Mouse (Mus musculus): ENCODE results near the gene Cep68.

The Cep68 gene

GRCm38 (mm10) chr11:20249296-20250110, at the start of gene Cep68:
Cep68 (minus strand) TSS chr11:20249429.
- peak; percentile 97 to 98 for DNase-seq

DNA sequence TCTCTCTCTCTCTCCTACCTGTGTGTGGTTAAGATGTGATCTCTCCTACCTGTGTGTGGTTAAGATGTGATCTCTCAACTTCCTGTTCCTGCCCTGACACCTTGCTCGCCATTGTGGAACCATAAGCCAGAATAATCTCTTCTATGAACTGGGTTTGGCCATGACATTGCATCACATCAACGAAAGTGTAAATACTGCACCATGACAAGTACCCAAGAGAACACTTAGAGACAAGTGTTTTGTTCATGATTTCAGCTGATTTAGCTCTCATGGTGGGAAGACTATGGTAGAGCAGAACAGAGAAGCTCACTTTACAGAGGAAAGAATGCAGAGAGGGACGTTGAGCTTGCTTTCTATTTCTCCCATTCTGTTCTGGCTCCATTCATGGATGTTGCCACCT, 35.2 kb upstream of the Cep68 start:
- DNase-seq: no peak

GRCm38 (mm10) chr11:20282601-20283219, 33.5 kb upstream of the Cep68 start:
- DNase-seq: no peak

DNA sequence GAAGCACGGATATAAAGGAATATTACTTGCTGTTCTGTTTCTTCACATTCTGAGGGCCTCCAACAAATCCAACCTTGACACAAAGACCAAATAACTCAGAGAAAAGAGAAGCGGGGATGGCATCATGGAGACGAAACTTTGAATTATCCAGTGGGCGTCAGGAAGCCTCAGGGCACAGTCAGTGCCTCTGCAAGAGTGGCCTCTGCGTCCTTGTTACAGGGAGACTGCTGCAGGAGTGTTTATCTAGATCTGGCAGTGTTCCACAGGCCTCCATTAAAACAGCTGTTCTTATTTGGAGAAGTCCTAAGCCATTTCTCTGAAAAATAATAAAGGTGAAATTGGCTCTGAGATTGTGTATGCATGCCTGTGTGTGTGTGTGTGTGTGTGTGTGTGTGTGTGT, 31.8 kb upstream of the Cep68 start:
- DNase-seq: peak in 1 of 2 experiments; percentile 15

DNA sequence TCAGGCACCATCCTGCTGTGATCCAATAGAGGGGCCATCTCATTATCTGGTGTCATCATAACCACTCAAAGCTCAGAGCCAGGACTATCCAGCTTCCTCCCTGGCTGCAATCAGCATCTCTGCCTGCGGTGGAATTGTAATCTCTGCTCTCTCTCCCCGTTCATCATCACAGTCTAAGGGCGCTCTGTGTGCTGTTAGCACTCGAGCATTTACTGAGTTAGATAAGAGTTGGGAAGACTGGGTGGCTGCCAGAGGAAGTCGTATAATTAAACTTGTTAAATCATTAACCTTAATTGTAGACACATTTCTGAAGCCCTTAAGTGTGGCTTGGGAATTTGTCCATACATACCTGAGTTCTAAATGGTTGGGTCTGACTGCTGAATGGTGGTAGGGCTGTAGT, 29.5 kb upstream of the Cep68 start:
- DNase-seq: no peak

DNA sequence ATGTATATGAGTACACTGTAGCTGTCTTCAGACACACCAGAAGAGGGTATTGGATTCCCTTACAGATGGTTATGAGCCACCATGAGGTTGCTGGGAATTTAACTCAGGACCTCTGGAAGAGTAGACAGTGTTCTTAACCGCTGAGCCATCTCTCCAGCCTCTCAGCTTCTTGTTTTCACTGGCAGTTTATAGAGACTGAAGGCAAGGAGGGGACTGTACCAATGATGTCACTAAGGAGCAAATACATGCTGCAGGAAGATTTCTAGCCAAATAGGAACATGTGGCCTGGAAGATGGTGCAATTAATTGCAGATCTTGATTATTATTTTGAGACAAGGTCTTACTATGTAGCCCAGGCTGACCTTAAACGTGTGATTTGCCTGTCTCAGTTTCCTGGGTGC, 27.9 kb upstream of the Cep68 start:
- no peak for DNase-seq

DNA sequence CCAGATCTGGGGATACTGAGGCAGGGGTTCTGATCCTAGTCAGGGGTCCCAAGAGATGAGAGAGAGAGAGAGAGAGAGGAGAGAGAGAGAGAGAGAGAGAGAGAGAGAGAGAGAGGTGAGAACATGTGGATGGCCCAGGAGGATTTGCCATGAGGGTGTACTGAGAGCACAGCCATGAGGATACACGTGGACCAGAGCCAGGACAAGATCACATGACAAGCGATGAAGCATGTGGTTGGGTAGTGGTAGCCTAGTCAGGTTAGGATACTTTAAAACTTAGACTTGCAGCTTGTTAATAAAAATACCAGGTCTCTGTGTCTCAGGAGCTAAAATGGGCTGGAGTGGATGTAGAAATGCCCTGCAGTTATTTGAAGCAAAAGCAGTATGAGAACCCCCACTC, 26.7 kb upstream of the Cep68 start:
- no peak for DNase-seq

GRCm38 (mm10) chr11:20269885-20270284, 20.7 kb upstream of the Cep68 start:
- DNase-seq: no peak

- no peak for DNase-seq
Observed at GRCm38 (mm10) chr11:20262628-20263380, 13.6 kb upstream of the Cep68 start.

- DNase-seq: no peak
Observed at GRCm38 (mm10) chr11:20254791-20255190, 5.6 kb upstream of the Cep68 start.

DNA sequence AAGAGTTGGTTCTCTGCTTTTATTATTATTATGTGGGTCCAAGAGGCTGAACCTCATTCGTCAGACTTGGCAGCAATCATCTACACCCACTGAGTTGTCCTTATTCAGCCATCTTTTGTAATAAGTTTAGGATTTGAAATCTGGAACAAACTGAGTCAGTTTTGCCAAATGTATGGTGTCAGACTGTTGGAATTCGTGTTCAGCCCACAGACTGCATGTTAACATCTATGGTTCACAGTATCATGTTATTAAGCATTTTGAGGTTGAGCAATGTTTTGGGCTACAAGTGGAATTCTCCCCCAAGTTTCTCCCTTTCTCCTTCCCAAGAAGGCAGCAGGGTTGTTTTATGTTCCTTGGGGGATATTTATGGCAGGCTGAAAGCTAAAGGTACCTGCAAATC, 3.9 kb upstream of the Cep68 start:
- DNase-seq: no peak

DNA sequence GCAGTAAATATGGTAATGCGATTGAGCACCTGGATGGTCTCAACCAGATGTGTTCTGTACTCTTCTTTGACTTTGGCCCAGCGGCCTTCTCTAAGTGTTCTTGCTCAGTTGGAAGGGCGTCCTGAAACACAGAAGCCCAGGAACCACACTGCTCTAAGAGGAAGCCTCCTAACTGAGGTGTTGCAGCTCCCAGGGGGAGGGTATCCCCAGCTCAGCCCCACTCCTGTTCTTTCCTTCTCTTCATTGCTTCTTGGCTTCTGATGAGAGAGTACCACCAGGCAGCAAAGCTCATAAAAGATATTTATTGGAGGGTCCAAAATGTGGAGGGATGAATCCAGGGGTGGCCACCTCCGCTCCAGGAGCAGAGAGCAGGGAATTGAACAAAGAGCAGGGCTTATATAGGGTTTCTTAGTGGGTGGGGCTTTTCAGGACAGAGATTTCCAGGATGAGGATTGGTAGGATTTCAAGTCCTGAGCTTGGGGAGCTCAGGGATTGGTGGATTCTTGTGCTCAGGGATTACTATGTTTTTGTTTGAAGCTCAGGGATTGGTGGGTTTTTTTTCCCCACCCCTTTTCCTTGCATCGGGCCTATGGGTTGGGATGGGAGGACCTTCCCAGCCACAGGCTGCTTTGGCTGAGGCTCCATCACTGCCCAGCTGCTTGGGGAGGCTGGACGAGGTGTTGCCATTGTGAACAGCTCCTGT, 1.4 kb upstream of the Cep68 start:
- DNase-seq: no peak

- DNase-seq: peak in 1 of 2 experiments; percentile 30
Observed at GRCm38 (mm10) chr11:20248840-20249239, 389 bp downstream of the Cep68 start.

GRCm38 (mm10) chr11:20248277-20248676, 952 bp downstream of the Cep68 start:
- no peak for DNase-seq

DNA sequence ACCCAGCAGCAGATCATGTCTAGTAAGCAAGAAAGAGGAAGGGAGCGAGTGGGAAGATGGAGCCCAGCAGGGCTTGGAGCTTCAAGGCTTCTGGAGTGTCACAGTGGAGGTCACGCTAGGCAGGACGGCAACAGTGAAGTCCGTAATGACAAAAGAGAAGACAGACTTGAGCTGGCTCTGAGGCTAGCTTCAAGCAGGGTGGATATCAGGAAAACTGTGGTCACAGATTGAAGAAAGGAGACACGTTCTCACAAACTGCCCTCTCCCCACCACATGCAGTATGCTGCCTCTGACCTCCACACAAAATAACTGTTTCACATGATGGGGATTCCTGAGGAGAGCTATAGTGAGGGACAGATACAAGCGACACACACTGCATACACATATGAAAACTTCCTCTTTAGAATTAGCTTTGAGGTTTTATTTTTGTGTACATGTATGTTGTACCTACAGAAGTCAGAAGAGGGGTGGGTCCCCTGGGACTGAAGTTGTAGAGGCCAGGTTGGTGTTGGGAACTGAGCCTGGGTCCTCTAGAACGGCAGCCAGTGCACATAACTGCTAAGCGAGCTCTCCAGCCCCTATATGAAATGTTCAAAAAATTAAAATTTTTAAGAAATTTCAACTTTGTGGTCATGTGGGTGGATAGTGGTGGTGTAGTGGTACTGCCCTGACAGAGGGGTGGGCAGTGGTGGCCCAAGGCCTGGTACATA, 1.9 kb downstream of the Cep68 start:
- DNase-seq: no peak

- peak in 1 of 2 experiments; percentile 23 for DNase-seq
Observed at GRCm38 (mm10) chr11:20246616-20247015, 2.6 kb downstream of the Cep68 start.

- no peak for DNase-seq
Observed at GRCm38 (mm10) chr11:20245316-20245715, 3.9 kb downstream of the Cep68 start.

GRCm38 (mm10) chr11:20244336-20245290, 4.6 kb downstream of the Cep68 start:
- DNase-seq: no peak

- peak in 1 of 2 experiments; percentile 15 for DNase-seq
Observed at GRCm38 (mm10) chr11:20243214-20243913, 5.9 kb downstream of the Cep68 start.

GRCm38 (mm10) chr11:20242366-20243056, 6.7 kb downstream of the Cep68 start:
- DNase-seq: no peak
